Mouse (Mus musculus) forebrain, postnatal 0 days (tissue): ENCODE measurements around the gene Rho. TPM values are rescaled to one million over a fixed set of nuclear protein-coding genes. Genes with fewer than 3 reads are reported as not detected.

ENCODE experiments used
- ATAC-seq: fragments of 200-750 bp; cut with Nextera tagmentation; 2 replicates; pipeline ENCODE4 v1.8.0; 2017; ENCODE audit warnings: mild to moderate bottlenecking, moderate library complexity
- DNase-seq: peaks from one replicate; pipeline ENCODE4 v3.0.0-alpha.2; 2015
- H3K27ac ChIP-seq: fragments of 300-500 bp; sonication (generic); 2 replicates; pipeline ENCODE4 v1.5.1; 2014; ENCODE audit warnings: low read depth, mild to moderate bottlenecking, antibody characterized with exemption, low read length, moderate library complexity, mixed read lengths
- H3K27me3 ChIP-seq: fragments of 300-500 bp; sonication (generic); 2 replicates; pipeline ENCODE4 v1.6.1; 2014; ENCODE audit warnings: mild to moderate bottlenecking, low read length, mixed read lengths; ENCODE audit not compliant: insufficient read depth
- H3K36me3 ChIP-seq: fragments of 300-500 bp; sonication (generic); 2 replicates; pipeline ENCODE4 v1.6.1; 2014; ENCODE audit warnings: mild to moderate bottlenecking, moderate library complexity; ENCODE audit not compliant: insufficient read depth
- H3K4me1 ChIP-seq: fragments of 300-500 bp; sonication (generic); 2 replicates; pipeline ENCODE4 v1.6.1; 2014; ENCODE audit warnings: antibody characterized with exemption; ENCODE audit not compliant: insufficient read depth
- H3K4me2 ChIP-seq: fragments of 300-500 bp; sonication (generic); 2 replicates; pipeline ENCODE4 v1.6.1; 2014; ENCODE audit warnings: low read depth, mild to moderate bottlenecking, moderate library complexity
- H3K4me3 ChIP-seq: fragments of 300-500 bp; sonication (generic); 2 replicates; pipeline ENCODE4 v1.5.1; 2014; ENCODE audit warnings: low read depth, low read length, mixed read lengths
- H3K9ac ChIP-seq: fragments of 300-500 bp; sonication (generic); 2 replicates; pipeline ENCODE4 v1.6.1; 2014; ENCODE audit warnings: mild to moderate bottlenecking
- H3K9me3 ChIP-seq: fragments of 300-500 bp; sonication (generic); 2 replicates; pipeline ENCODE4 v1.6.1; 2016; ENCODE audit warnings: low read length
- CTCF ChIP-seq: sonication (generic); IDR thresholded peaks from 2 replicates; pipeline ENCODE4 v1.5.1; 2016; ENCODE audit warnings: antibody characterized with exemption, control low read depth, low read depth
- WGBS: fragments of 180-500 bp; shearing (Covaris S2); extraction: QIAGEN DNeasy Blood & Tissue Kit; methylation state at CpG from one replicate; pipeline ENCODE4 v1.1.7; 2014; 5-methylcytosine and 5-hydroxymethylcytosine counted together
- polyA plus RNA-seq: library from polyadenylated mRNA; unstranded; fragments of >200 nt; fragmentation: Nextera tagmentation; extraction: Ambion mirVana; gene quantifications from 2 replicates; pipeline ENCODE4 v1.2.1, GENCODE M21; 2015
- total RNA-seq: library from RNA; depleted of rRNA; stranded (reverse); fragments of >200 nt; gene quantifications from 2 replicates; pipeline ENCODE4 v1.2.3, GENCODE M21; 2014

The Rho gene
- total and polyA plus RNA-seq, 2 experiments from 2014 or later = 0.57 TPM; not detected in 1

- Histone ChIP-seq H3K4me1 (peaks cover 12% of the 10 kb centered on the region; the same call in 1 of the 2 replicates), H3K4me3 (no peak overlapping the region), H3K27me3 (no peaks in the 10 kb centered on the region), H3K9me3 (no peaks in the 10 kb centered on the region), H3K27ac (no peak overlapping the region), H3K36me3 (peaks cover 7% of the 10 kb centered on the region; the same call in 1 of the 2 replicates), H3K9ac (no peak overlapping the region), H3K4me2 (no peak overlapping the region)
- no peak for DNase-seq
- no peak for ATAC-seq
- WGBS = 91% methylated on average over 19 of the region's 19 CpGs
- TF ChIP-seq CTCF = no peak
These were observed 28.8 kb downstream of the Rho start for GRCm38 (mm10) chr6:115960322-115960721.

- WGBS = 76% methylated on average over 3 of the region's 3 CpGs
- Histone ChIP-seq H3K4me3 (no peak overlapping the region), H3K9ac (no peak overlapping the region), H3K4me2 (no peak overlapping the region), H3K4me1 (peaks cover 7% of the 10 kb centered on the region; the same call in 1 of the 2 replicates), H3K36me3 (peaks cover 7% of the 10 kb centered on the region; the same call in 1 of the 2 replicates), H3K27ac (no peak overlapping the region), H3K27me3 (no peaks in the 10 kb centered on the region), H3K9me3 (no peaks in the 10 kb centered on the region)
- DNase-seq (no peak), ATAC-seq (no peak)
- TF ChIP-seq CTCF = no peak
These were observed 30.2 kb downstream of the Rho start for GRCm38 (mm10) chr6:115961743-115962142.

DNA sequence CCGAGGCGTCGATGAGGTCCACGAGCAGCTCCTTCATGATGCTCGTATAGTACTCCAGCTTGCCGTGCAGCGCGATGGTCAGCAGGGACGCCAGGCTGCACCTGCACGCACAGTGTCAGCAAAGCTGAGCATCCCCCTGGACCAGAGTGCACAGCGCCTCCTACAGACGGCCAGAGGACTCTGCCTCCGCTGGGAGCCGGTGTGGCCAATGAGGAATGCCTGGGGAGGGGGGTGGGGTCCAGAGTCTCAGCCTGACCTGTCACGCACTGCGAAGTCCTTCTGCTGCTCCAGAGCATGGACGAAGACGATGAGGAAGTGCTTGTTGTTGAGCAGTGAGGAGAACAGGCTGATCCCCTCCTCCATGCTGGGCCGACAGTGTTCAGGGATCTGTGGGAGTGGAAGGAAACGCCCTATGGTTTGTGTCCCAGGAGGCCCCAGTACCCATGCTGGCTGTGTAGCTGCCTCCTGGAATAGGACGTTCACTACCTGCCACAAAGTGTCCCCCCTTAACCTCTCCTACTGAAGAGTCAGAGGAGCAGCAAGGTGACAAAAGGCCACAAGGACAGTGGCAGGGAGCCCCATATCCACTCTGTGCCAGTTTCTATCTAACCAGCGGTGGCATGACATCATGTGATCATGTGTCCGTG lies 31.0 kb downstream of the Rho start:
- H3K9me3 ChIP-seq = no peaks in the 10 kb centered on the region
- ATAC-seq (no peak), DNase-seq (no peak)
- H3K4me2 ChIP-seq = no peak overlapping the region
- 43% methylated on average over 23 of the region's 23 CpGs for WGBS
- no peaks in the 10 kb centered on the region for H3K27me3 ChIP-seq
- H3K36me3 ChIP-seq = peaks cover 12% of the 10 kb centered on the region; the same call in 1 of the 2 replicates
- H3K4me3 ChIP-seq = no peak overlapping the region
- TF ChIP-seq CTCF = peak; percentile 51
- no peak overlapping the region for H3K27ac ChIP-seq
- H3K9ac ChIP-seq = no peak overlapping the region
- no peaks in the 10 kb centered on the region for H3K4me1 ChIP-seq

DNA sequence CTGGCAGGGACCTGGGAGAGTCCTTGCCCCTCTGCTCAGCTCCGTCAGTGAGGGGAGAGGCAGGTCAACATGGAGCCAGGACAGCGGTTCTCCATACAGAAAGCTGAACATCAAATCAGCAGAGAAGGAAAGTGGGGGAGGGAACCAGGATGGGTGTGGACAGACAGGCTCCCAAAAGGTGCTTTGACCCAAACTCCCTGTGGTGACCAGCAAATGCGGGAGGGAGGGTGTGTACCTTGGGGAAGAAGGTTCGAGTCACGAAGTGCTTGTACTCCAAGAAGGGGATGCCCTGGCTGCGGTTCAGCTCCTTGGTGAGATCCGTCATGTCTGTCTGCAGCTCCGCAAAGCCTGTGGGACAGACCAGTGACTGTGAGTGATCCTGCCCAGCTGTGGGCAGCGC lies 32.1 kb downstream of the Rho start:
- H3K36me3 ChIP-seq = peaks cover 12% of the 10 kb centered on the region; the same call in 1 of the 2 replicates
- H3K4me1 ChIP-seq = no peaks in the 10 kb centered on the region
- 81% methylated on average over 9 of the region's 9 CpGs for WGBS
- H3K27ac ChIP-seq = no peak overlapping the region
- H3K4me2 ChIP-seq = no peak overlapping the region
- no peaks in the 10 kb centered on the region for H3K9me3 ChIP-seq
- H3K27me3 ChIP-seq = no peaks in the 10 kb centered on the region
- no peak overlapping the region for H3K9ac ChIP-seq
- H3K4me3 ChIP-seq = no peak overlapping the region
- DNase-seq (no peak), ATAC-seq (no peak)
- no peak for TF ChIP-seq CTCF

DNA sequence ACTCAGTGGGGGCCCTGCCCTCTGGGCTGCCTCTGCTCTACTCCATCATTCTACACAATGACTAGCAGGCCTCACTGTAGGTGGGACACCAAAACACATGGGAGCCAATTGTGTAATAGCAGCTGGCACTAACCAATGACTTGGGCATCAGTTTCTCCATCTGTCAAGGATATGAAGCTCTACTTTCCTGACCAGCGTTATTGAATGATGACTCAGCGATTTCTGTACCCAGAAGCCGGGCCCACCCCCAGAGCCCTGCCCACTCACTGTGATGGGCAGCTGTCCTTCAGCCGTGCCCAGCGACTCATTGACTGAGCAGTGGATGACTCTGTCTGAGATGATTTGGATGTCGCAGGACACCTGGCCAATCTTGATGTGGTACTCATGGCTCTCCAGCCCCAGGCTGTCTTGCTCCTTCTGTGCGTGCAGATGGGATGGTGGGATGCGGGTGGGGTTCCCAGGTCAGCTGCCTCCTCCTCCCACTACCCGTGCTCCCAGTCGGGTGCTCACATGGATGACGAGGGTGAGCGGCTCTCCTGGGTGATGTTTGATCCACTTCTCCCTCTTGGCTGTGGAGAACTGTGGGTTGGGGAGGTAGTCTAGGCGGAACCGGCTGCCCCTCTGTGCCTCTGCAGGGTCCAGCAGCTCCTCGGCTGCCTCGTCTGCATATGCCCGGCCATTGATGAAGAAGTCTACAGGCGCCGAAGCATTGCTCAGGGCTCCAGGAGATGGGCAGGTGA lies 34.8 kb downstream of the Rho start:
- DNase-seq = no peak
- Histone ChIP-seq H3K4me1 (no peaks in the 10 kb centered on the region), H3K9ac (no peak overlapping the region), H3K27ac (no peak overlapping the region), H3K4me2 (no peak overlapping the region), H3K9me3 (no peaks in the 10 kb centered on the region), H3K4me3 (no peak overlapping the region), H3K27me3 (no peaks in the 10 kb centered on the region), H3K36me3 (peaks cover 10% of the 10 kb centered on the region; the same call in 1 of the 2 replicates)
- 94% methylated on average over 19 of the region's 19 CpGs for WGBS
- no peak for ATAC-seq
- TF ChIP-seq CTCF = no peak

GRCm38 (mm10) chr6:115967291-115967880 lies 35.8 kb downstream of the Rho start:
- Histone ChIP-seq H3K4me2 (no peak overlapping the region), H3K4me3 (no peak overlapping the region), H3K9me3 (no peaks in the 10 kb centered on the region), H3K27me3 (no peaks in the 10 kb centered on the region), H3K9ac (no peak overlapping the region), H3K27ac (no peak overlapping the region), H3K4me1 (0 out of 2 replicates have a peak, but pooled peaks cover 2% of the 10 kb centered on the region), H3K36me3 (peaks cover 10% of the 10 kb centered on the region; the same call in 1 of the 2 replicates)
- DNase-seq (no peak), ATAC-seq (no peak)
- TF ChIP-seq CTCF = no peak
- WGBS = 91% methylated on average over 15 of the region's 15 CpGs

DNA sequence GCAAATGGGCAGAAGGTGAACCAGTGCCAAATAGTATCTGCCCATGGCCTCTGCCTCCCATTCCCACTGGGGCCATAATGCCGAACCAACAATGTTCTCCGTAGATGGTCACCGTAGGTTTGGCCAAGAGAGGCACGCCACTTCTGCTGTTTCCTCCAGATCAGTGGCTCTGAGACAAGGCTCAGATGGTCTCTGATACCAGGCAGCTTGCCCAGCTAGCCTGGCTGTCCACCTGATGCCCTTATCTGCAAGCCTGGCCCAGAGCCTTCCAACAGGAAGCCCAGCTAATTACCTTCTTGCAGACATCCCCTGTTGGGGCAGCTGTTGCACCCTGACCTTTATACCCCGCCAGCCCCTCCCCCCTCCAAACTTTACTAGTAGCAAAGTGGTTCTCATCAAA lies 36.5 kb downstream of the Rho start:
- no peak for TF ChIP-seq CTCF
- no peaks in the 10 kb centered on the region for H3K9me3 ChIP-seq
- H3K27ac ChIP-seq = no peak overlapping the region
- no peak for DNase-seq
- H3K9ac ChIP-seq = no peak overlapping the region
- no peak overlapping the region for H3K4me2 ChIP-seq
- ATAC-seq = no peak
- H3K36me3 ChIP-seq = peaks cover 10% of the 10 kb centered on the region; the same call in 1 of the 2 replicates
- 0 out of 2 replicates have a peak, but pooled peaks cover 2% of the 10 kb centered on the region for H3K4me1 ChIP-seq
- WGBS = 67% methylated on average over 5 of the region's 5 CpGs
- no peaks in the 10 kb centered on the region for H3K27me3 ChIP-seq
- H3K4me3 ChIP-seq = no peak overlapping the region
